20 mouse cellular contexts compared by ENCODE assay signal in genomic region chr15:7016018-7016417, GRCm38 (mm10).
DNase-seq lines count a peak whose midpoint lies in the region; ATAC-seq and TF ChIP-seq lines count a peak whose summit lies in the region.
"Had no signal": no experiment of that assay in that cellular context is flagged by ENCODE, and none has a peak within 500 bp of the region (broad histone marks: within the 10 kb centered on the region; RNA-seq: fewer than 3 reads in every experiment).

No protein-coding gene starts in this region.

- no peaks in the 10 kb centered on the region for H3K9me3 ChIP-seq in embryonic facial prominence, embryonic 14.5 days (ENCODE audit: control insufficient read depth, low read length)
- no peaks in the 10 kb centered on the region for H3K9me3 ChIP-seq in embryonic facial prominence, embryonic 10.5 days
- no peaks in the 10 kb centered on the region for H3K9me3 ChIP-seq in kidney, embryonic 14.5 days (ENCODE audit: control insufficient read depth, low read length)
- H3K9me3 ChIP-seq in limb, embryonic 14.5 days (ENCODE audit: control insufficient read depth, low read length) = no peaks in the 10 kb centered on the region
- H3K9me3 ChIP-seq in limb, embryonic 10.5 days (replicated peaks) = no peaks in the 10 kb centered on the region
- H3K9me3 ChIP-seq: forebrain, embryonic 15.5 days; heart, embryonic 10.5 days; hindbrain, embryonic 13.5 days had no signal

- no peaks in the 10 kb centered on the region for H3K36me3 ChIP-seq in embryonic facial prominence, embryonic 14.5 days (ENCODE audit: control insufficient read depth, insufficient read depth, low read length)
- H3K36me3 ChIP-seq in embryonic facial prominence, embryonic 10.5 days (replicated peaks) = no peaks in the 10 kb centered on the region
- H3K36me3 ChIP-seq in kidney, embryonic 14.5 days (ENCODE audit: control insufficient read depth, insufficient read depth, low read length) = no peaks in the 10 kb centered on the region
- no peaks in the 10 kb centered on the region for H3K36me3 ChIP-seq in limb, embryonic 14.5 days (ENCODE audit: control insufficient read depth, insufficient read depth, low read length)
- no peaks in the 10 kb centered on the region for H3K36me3 ChIP-seq in limb, embryonic 10.5 days
- no peaks in the 10 kb centered on the region for H3K36me3 ChIP-seq in C2C12 (ENCODE audit: control insufficient read depth, insufficient read depth)
- H3K36me3 ChIP-seq: forebrain, embryonic 15.5 days; heart, embryonic 10.5 days; hindbrain, embryonic 13.5 days had no signal

- no peak overlapping the region for H3K9ac ChIP-seq in embryonic facial prominence, embryonic 14.5 days (ENCODE audit: low read depth, low read length)
- H3K9ac ChIP-seq in kidney, embryonic 14.5 days (ENCODE audit: low read depth, low read length) = no peak overlapping the region
- no peak overlapping the region for H3K9ac ChIP-seq in limb, embryonic 14.5 days (ENCODE audit: low read depth, low read length, severe bottlenecking)
- H3K9ac ChIP-seq: forebrain, embryonic 15.5 days; hindbrain, embryonic 13.5 days had no signal

- no peaks in the 10 kb centered on the region for H3K4me1 ChIP-seq in embryonic facial prominence, embryonic 14.5 days (ENCODE audit: control insufficient read depth, insufficient read depth, low read length)
- peaks cover 12% of the 10 kb centered on the region; the same call in 1 of the 2 replicates for H3K4me1 ChIP-seq in embryonic facial prominence, embryonic 10.5 days
- peaks cover 6% of the 10 kb centered on the region; the same call in 1 of the 2 replicates for H3K4me1 ChIP-seq in kidney, embryonic 14.5 days (ENCODE audit: control insufficient read depth, insufficient read depth, low read length)
- H3K4me1 ChIP-seq in limb, embryonic 14.5 days (ENCODE audit: control insufficient read depth, insufficient read depth, low read length) = peaks cover 19% of the 10 kb centered on the region
- peaks cover 10% of the 10 kb centered on the region for H3K4me1 ChIP-seq in limb, embryonic 10.5 days
- H3K4me1 ChIP-seq: forebrain, embryonic 15.5 days had no signal

- no peaks in the 10 kb centered on the region for H3K27me3 ChIP-seq in embryonic facial prominence, embryonic 14.5 days (replicated peaks; ENCODE audit: control insufficient read depth, insufficient read depth, low read length)
- H3K27me3 ChIP-seq in embryonic facial prominence, embryonic 10.5 days (replicated peaks; ENCODE audit: low read depth, poor library complexity, severe bottlenecking) = no peaks in the 10 kb centered on the region
- H3K27me3 ChIP-seq in kidney, embryonic 14.5 days (ENCODE audit: control insufficient read depth, insufficient read depth, low read length) = no peaks in the 10 kb centered on the region
- H3K27me3 ChIP-seq in limb, embryonic 14.5 days (ENCODE audit: control insufficient read depth, insufficient read depth, low read length) = no peaks in the 10 kb centered on the region
- H3K27me3 ChIP-seq in limb, embryonic 10.5 days (ENCODE audit: low read depth, poor library complexity, severe bottlenecking) = no peaks in the 10 kb centered on the region
- no peaks in the 10 kb centered on the region for H3K27me3 ChIP-seq in C2C12 (ENCODE audit: control insufficient read depth, insufficient read depth, insufficient read length)
- H3K27me3 ChIP-seq: forebrain, embryonic 15.5 days; hindbrain, embryonic 13.5 days; Patski had no signal

- no peaks in the 10 kb centered on the region for H3K79me2 ChIP-seq in C2C12 (ENCODE audit: control insufficient read depth, insufficient read depth)

- no peak overlapping the region for H3K4me3 ChIP-seq in embryonic facial prominence, embryonic 14.5 days (ENCODE audit: low read depth, low read length)
- no peak overlapping the region for H3K4me3 ChIP-seq in embryonic facial prominence, embryonic 10.5 days
- no peak overlapping the region for H3K4me3 ChIP-seq in kidney, embryonic 14.5 days (ENCODE audit: low read length)
- H3K4me3 ChIP-seq in limb, embryonic 14.5 days (replicated peaks; ENCODE audit: low read length) = no peak overlapping the region
- H3K4me3 ChIP-seq in limb, embryonic 10.5 days = no peak overlapping the region
- no peak overlapping the region for H3K4me3 ChIP-seq in C2C12 (ENCODE audit: insufficient read depth, poor library complexity, severe bottlenecking)
- H3K4me3 ChIP-seq: forebrain, embryonic 15.5 days; heart, embryonic 10.5 days; hindbrain, embryonic 13.5 days had no signal

- TF ChIP-seq CTCF in C2C12 (IDR thresholded peaks at IDR 0.05; ENCODE audit: control insufficient read depth, insufficient read depth, insufficient read length) = no peak

- H3K79me3 ChIP-seq in C2C12 (ENCODE audit: low read depth) = no peaks in the 10 kb centered on the region

- 58% methylated on average over 3 of the region's 3 CpGs for WGBS in embryonic facial prominence, embryonic 14.5 days
- 78% methylated on average over 3 of the region's 3 CpGs for WGBS in embryonic facial prominence, embryonic 10.5 days
- WGBS in kidney, embryonic 14.5 days = 40% methylated on average over 3 of the region's 3 CpGs
- WGBS in limb, embryonic 14.5 days = 58% methylated on average over 3 of the region's 3 CpGs
- WGBS in limb, embryonic 10.5 days = 72% methylated on average over 3 of the region's 3 CpGs

- H3K27ac ChIP-seq in embryonic facial prominence, embryonic 14.5 days (replicated peaks; ENCODE audit: low read depth, low read length) = no peak overlapping the region
- H3K27ac ChIP-seq in embryonic facial prominence, embryonic 10.5 days (replicated peaks) = no peak overlapping the region
- peak overlapping the region; percentile 31; the same call in 1 of the 2 replicates for H3K27ac ChIP-seq in kidney, embryonic 14.5 days (ENCODE audit: low read depth, low read length)
- H3K27ac ChIP-seq in limb, embryonic 14.5 days (replicated peaks; ENCODE audit: low read depth, low read length) = no peak overlapping the region
- H3K27ac ChIP-seq in limb, embryonic 10.5 days = no peak overlapping the region
- H3K27ac ChIP-seq: forebrain, embryonic 15.5 days; hindbrain, embryonic 13.5 days; hindbrain, postnatal 0 days had no signal

- peak; percentile 59 for DNase-seq in embryonic facial prominence, embryonic 14.5 days (ENCODE audit: low spot score)
- no peak for DNase-seq in embryonic facial prominence, embryonic 10.5 days (ENCODE audit: low spot score)
- DNase-seq in kidney, adult 9 months = no peak
- peak; percentile 39 for DNase-seq in limb, embryonic 14.5 days (ENCODE audit: low spot score)
- DNase-seq in limb, embryonic 10.5 days (ENCODE audit: low spot score) = no peak
- DNase-seq in spleen, adult 18-20 months = no peak
- DNase-seq: adrenal gland, postnatal 14 days; B cell, adult 2 months; cerebellum, adult 2 months; cerebellum, postnatal 10 days; gastrocnemius, postnatal 14 days; heart, postnatal 14 days had no signal

- no peak for TF ChIP-seq POLR2A in limb, embryonic 14.5 days (IDR thresholded peaks at IDR 0.05; ENCODE audit: borderline replicate concordance, extremely low read depth, insufficient read depth, insufficient read length)

- no peak overlapping the region for H3K4me2 ChIP-seq in embryonic facial prominence, embryonic 14.5 days (ENCODE audit: low read depth, low read length)
- H3K4me2 ChIP-seq in kidney, embryonic 14.5 days (replicated peaks; ENCODE audit: low read depth, low read length) = no peak overlapping the region
- H3K4me2 ChIP-seq in limb, embryonic 14.5 days (replicated peaks; ENCODE audit: low read depth, low read length, severe bottlenecking) = no peak overlapping the region
- H3K4me2 ChIP-seq: forebrain, embryonic 15.5 days; hindbrain, embryonic 13.5 days had no signal

- ATAC-seq in embryonic facial prominence, embryonic 14.5 days (ENCODE audit: low read depth) = peak; percentile 41; the same call in 1 of the 2 replicates
- peak; percentile 22; the same call in 1 of the 2 replicates for ATAC-seq in kidney, embryonic 14.5 days (ENCODE audit: low FRiP score, low TSS enrichment)
- peak; percentile 53; the same call in 1 of the 2 replicates for ATAC-seq in limb, embryonic 14.5 days (ENCODE audit: low FRiP score, low read depth)
- ATAC-seq: activated CD4-positive, CD25-positive, alpha-beta regulatory T cell, adult 4 months; forebrain, embryonic 15.5 days; hindbrain, postnatal 0 days; Patski had no signal

- H3ac ChIP-seq in C2C12 (ENCODE audit: control insufficient read depth, insufficient read length, low read depth) = no peak overlapping the region

TF ChIP-seq in C2C12, 6 proteins besides CTCF, POLR2A, EP300 and RAD21:
- TF ChIP-seq MAX (IDR thresholded peaks at IDR 0.05) (no peak), MYOD1 (IDR thresholded peaks at IDR 0.05; ENCODE audit: control insufficient read depth, insufficient read length, low read depth) (peak; percentile 70), USF1 (IDR thresholded peaks at IDR 0.05; ENCODE audit: low read depth) (no peak)
TF ChIP-seq in C2C12: peak in this region for 1.

Comparison
In these comparisons a context has a peak if more than half of its experiments do, and no peak if none do; other contexts are left out.
1. DNase-seq: peak in embryonic facial prominence, embryonic 14.5 days (single experiment) and limb, embryonic 14.5 days (single experiment); none in embryonic facial prominence, embryonic 10.5 days (single experiment), kidney, adult 9 months (single experiment), limb, embryonic 10.5 days (single experiment) and spleen, adult 18-20 months (0 of 2).
2. Peak in every context shown above with its lines, with median percentiles within 50 percentile points of each other: ATAC-seq.